Mouse (Mus musculus) embryonic facial prominence, embryonic 15.5 days (tissue): ENCODE results near the gene Flt3l. TPM values are rescaled to one million over a fixed set of nuclear protein-coding genes. Genes with fewer than 3 reads are reported as not detected.

Experiments
- ATAC-seq: fragments of 200-750 bp; cut with Nextera tagmentation; 2 replicates; pipeline ENCODE4 v1.8.0; 2017; ENCODE audit warnings: low read depth, moderate TSS enrichment; ENCODE audit not compliant: insufficient number of reproducible peaks, low FRiP score, low TSS enrichment
- H3K27ac ChIP-seq: fragments of 300-500 bp; sonication (generic); replicated peaks from 2 replicates; pipeline ENCODE4 v1.5.1; 2015; ENCODE audit warnings: mild to moderate bottlenecking, inconsistent platforms
- H3K27me3 ChIP-seq: fragments of 300-500 bp; sonication (generic); 2 replicates; pipeline ENCODE4 v1.6.1; 2015; ENCODE audit warnings: inconsistent platforms
- H3K36me3 ChIP-seq: fragments of 300-500 bp; sonication (generic); 2 replicates; pipeline ENCODE4 v1.6.1; 2015; ENCODE audit warnings: mild to moderate bottlenecking, inconsistent platforms
- H3K4me1 ChIP-seq: fragments of 300-500 bp; sonication (generic); 2 replicates; pipeline ENCODE4 v1.6.1; 2015; ENCODE audit warnings: inconsistent platforms
- H3K4me2 ChIP-seq: fragments of 300-500 bp; sonication (generic); replicated peaks from 2 replicates; pipeline ENCODE4 v1.6.1; 2015; ENCODE audit warnings: mild to moderate bottlenecking, inconsistent platforms
- H3K4me3 ChIP-seq: fragments of 300-500 bp; sonication (generic); replicated peaks from 2 replicates; pipeline ENCODE4 v1.5.1; 2015; ENCODE audit warnings: mild to moderate bottlenecking, inconsistent platforms
- H3K9ac ChIP-seq: fragments of 300-500 bp; sonication (generic); 2 replicates; pipeline ENCODE4 v1.6.1; 2015; ENCODE audit warnings: inconsistent platforms
- H3K9me3 ChIP-seq: fragments of 300-500 bp; sonication (generic); replicated peaks from 2 replicates; pipeline ENCODE4 v1.6.1; 2016; ENCODE audit warnings: inconsistent platforms
- WGBS: fragments of 180-500 bp; shearing (Covaris S2); methylation state at CpG from one replicate; pipeline ENCODE4 v1.1.7; 2015; 5-methylcytosine and 5-hydroxymethylcytosine counted together
- polyA plus RNA-seq: library from polyadenylated mRNA; unstranded; fragments of >200 nt; fragmentation: Nextera tagmentation; extraction: Ambion mirVana; gene quantifications from 2 replicates; pipeline ENCODE4 v1.2.1, GENCODE M21; 2015

The Flt3l gene
- polyA plus RNA-seq, 1 experiment from 2014 or later: 2.6 TPM

DNA sequence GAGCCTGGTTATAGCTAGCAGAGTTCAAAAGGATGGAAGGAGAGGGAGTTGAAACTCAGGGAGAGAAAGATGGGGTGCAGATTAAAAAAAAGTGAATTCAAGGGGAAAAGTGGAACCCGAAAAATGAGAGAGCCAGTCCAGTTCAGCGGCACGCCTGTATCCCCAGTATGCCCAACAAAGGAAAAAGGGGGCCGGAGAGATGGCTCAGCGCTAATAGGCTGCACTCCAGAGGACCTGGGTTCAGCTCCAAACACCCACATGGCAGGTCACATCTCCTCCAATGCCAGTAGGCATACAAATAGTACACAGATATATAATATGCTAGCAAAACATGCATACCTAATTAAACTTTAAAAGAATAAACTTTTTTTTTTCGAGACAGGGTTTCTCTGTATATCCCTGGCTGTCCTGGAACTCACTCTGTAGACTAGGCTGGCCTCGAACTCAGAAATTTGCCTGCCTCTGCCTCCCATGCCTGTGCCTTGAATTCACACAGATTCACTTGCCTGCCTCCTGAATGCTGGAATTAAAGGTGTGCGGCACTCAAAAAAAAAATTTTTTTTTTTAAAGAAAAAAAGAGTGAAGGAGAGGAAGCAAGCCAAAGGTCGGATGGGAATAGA lies 26.9 kb upstream of the Flt3l start:
- 73% methylated on average over 9 of the region's 9 CpGs for WGBS
- H3K4me2 ChIP-seq: 0 out of 2 replicates have a peak overlapping the region, but pooled peaks have one; percentile 81
- no peak for ATAC-seq

DNA sequence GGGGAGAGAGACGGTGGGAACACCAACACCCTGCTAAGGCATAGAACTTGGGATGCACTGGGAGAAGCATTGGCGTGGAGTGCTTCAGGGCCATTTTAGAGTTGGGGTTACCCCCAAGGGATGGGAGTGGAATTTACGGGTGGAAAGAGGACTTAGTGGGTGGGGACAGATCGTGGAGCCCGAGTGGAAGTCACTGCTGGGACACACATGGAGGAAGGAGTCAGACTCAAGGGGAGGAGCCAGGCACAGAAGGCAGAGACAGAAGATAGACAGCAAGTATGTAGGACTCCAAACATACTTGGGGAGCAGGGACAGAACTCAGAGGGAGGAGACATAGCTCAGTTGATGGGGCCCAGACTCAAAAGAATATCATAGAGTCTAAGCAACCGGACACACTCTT lies 26.3 kb upstream of the Flt3l start:
- Histone ChIP-seq H3K27ac (no peak overlapping the region), H3K9me3 (no peaks in the 10 kb centered on the region), H3K4me1 (peaks cover 21% of the 10 kb centered on the region), H3K27me3 (peaks cover 52% of the 10 kb centered on the region), H3K9ac (no peak overlapping the region), H3K4me3 (peak overlapping the region; percentile 47), H3K36me3 (peaks cover 27% of the 10 kb centered on the region), H3K4me2 (peak overlapping the region; percentile 81)
- whole genome bisulfite sequencing: 21% methylated on average over 6 of the region's 6 CpGs
- ATAC-seq: no peak

More for the DNA sequence above, 26.9 kb upstream of the Flt3l start:
- H3K4me1 ChIP-seq: peaks cover 21% of the 10 kb centered on the region
- H3K4me3 ChIP-seq: peak overlapping the region; percentile 47; the same call in 1 of the 2 replicates
- peaks cover 58% of the 10 kb centered on the region for H3K27me3 ChIP-seq
- H3K9ac ChIP-seq: no peak overlapping the region
- no peaks in the 10 kb centered on the region for H3K9me3 ChIP-seq
- H3K36me3 ChIP-seq: peaks cover 26% of the 10 kb centered on the region
- H3K27ac ChIP-seq: no peak overlapping the region

DNA sequence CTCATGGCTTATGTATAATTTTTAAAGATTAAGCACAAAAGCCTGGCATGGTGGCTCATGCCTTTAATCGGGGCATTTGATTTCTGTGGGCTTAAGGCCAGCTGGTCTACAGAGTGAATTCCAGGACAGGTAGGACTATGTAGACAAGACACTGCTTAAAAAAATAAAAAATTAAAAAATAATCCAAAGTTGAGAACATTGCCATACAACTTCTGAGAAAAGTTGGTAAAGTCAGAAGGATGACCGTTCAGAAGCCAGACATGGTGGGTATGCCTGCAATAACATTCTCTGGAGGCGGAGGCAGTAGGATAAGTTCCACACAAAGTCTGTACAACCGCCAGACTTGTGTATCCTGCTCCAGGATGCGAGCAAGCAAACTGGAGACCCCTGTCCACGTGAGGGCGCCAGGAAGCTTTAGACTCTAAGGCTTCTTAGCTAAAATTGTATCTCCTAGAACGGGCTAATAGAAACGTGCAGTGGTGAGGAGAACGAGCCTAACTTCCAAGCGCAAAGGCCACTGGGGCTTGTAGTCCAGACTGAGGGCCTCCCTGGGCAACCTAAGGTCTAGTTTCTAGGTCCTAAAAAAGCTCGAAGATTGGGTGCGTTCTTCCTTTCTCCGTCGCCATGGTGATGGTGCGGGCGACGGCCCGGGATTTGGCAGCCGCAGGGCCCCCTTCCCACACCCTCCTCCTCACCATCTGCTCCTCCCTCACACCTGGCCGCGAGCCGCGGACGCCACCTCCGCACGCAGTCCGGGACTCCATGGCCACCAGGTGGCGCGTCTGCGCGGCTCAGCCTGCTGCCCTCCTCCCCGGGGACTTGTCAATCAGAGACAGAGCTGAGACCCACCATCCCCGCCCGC lies 25.6 kb upstream of the Flt3l start:
- Histone ChIP-seq H3K9ac (no peak overlapping the region), H3K9me3 (no peaks in the 10 kb centered on the region), H3K27ac (peak overlapping the region; percentile 55), H3K4me3 (peak overlapping the region; percentile 47), H3K36me3 (peaks cover 27% of the 10 kb centered on the region), H3K4me2 (peak overlapping the region; percentile 81), H3K27me3 (peaks cover 45% of the 10 kb centered on the region), H3K4me1 (peaks cover 21% of the 10 kb centered on the region)
- ATAC-seq: peak; percentile 89
- 3% methylated on average over 35 of the region's 35 CpGs for WGBS

DNA sequence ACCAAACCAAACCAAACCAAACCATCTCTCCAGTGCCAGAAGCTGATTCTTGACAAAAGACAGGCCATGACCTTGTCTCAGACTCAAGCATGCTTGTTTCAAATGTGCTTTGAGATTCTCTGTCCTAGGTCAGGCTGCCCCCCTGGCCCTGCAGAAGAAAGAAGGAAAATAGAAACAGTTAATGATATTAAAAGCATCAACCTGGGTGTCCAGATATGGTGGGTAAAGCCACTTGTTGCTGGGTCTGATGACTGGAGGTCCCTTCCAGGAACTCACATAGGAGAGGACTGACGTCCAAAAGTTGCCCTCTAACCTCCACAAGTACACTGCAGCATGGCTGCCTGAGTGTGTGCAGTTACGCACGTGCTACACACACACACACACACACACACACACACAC lies 24.6 kb upstream of the Flt3l start:
- H3K4me3 ChIP-seq: no peak overlapping the region
- peaks cover 35% of the 10 kb centered on the region for H3K27me3 ChIP-seq
- ATAC-seq: no peak
- 91% methylated on average over 3 of the region's 3 CpGs for WGBS
- H3K4me2 ChIP-seq: no peak overlapping the region
- no peaks in the 10 kb centered on the region for H3K9me3 ChIP-seq
- H3K27ac ChIP-seq: no peak overlapping the region
- H3K9ac ChIP-seq: no peak overlapping the region
- H3K4me1 ChIP-seq: peaks cover 21% of the 10 kb centered on the region
- peaks cover 31% of the 10 kb centered on the region for H3K36me3 ChIP-seq

DNA sequence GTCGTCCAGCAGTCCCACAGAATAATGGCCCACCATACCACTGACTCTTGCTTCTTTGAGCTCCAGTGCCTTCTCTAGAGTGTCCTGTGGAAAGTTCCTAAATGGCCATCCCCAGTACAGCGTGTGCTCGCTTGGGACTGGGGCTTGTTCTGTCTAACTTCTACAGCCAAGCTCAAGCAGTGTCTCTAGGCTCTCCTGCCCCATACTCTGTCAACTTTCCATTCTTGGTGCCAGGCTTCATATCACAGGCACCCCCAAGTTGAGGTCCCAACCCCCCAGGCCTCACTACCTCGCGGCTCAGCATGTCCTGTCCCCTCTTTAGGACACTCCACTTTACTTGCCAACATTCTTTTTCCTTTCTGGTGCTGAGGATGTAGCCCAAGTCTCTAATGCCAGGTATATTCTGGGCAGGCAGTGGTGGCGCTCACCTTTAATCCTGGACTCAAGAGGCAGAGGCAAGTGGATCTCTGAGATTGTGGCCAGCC lies 24.1 kb upstream of the Flt3l start:
- no peaks in the 10 kb centered on the region for H3K9me3 ChIP-seq
- no peak for ATAC-seq
- WGBS: 91% methylated on average over 6 of the region's 6 CpGs
- no peak overlapping the region for H3K9ac ChIP-seq
- H3K36me3 ChIP-seq: peaks cover 31% of the 10 kb centered on the region
- H3K4me3 ChIP-seq: no peak overlapping the region
- H3K27me3 ChIP-seq: peaks cover 30% of the 10 kb centered on the region
- no peak overlapping the region for H3K27ac ChIP-seq
- H3K4me1 ChIP-seq: peaks cover 24% of the 10 kb centered on the region
- no peak overlapping the region for H3K4me2 ChIP-seq

DNA sequence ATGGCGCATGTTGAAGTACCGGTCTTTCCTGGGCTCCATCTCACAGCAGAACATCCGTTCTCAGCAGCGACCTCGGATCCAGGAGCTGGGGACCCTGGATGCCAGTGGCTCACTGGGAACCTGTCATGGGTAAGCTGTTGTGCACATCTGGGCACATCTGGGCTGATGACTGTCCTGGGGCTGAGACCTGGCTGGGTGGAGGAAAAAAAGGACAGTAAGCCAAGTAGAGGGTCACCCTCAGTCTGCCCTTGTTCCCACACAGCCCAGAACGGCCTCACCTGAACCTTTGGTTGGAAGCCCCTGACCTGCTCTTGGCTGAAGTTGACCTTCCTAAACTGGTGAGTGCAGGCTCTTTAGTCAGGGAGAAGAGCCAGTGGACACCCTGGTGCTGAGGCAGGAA lies 22.8 kb upstream of the Flt3l start:
- ATAC-seq: no peak
- Histone ChIP-seq H3K27ac (no peak overlapping the region), H3K36me3 (peaks cover 31% of the 10 kb centered on the region), H3K9ac (no peak overlapping the region), H3K27me3 (peaks cover 17% of the 10 kb centered on the region), H3K4me1 (peaks cover 28% of the 10 kb centered on the region), H3K4me2 (no peak overlapping the region), H3K9me3 (no peaks in the 10 kb centered on the region), H3K4me3 (no peak overlapping the region)
- WGBS: 93% methylated on average over 6 of the region's 6 CpGs

DNA sequence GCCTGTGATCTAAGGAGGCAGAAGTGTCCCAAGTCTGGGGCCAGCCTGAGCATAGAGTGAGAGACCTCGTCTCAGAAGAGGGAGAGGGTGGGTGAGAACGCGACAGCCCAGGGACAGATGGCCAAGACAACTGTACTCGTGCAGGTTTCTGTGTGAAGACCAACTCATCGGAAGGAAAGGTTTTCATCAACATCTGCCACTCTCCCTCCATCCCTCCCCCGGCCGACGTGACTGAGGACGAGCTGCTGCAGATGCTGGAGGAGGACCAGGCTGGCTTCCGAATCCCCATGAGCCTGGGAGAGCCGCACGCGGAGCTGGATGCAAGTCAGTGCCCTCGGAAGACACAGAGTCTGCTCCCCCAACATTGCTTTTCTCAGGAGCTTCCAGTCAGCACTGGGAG lies 21.2 kb upstream of the Flt3l start:
- peaks cover 19% of the 10 kb centered on the region for H3K4me1 ChIP-seq
- H3K4me3 ChIP-seq: no peak overlapping the region
- no peak overlapping the region for H3K4me2 ChIP-seq
- H3K27me3 ChIP-seq: peaks cover 1% of the 10 kb centered on the region; the same call in 1 of the 2 replicates
- no peak for ATAC-seq
- no peak overlapping the region for H3K9ac ChIP-seq
- H3K9me3 ChIP-seq: no peaks in the 10 kb centered on the region
- peaks cover 31% of the 10 kb centered on the region for H3K36me3 ChIP-seq
- no peak overlapping the region for H3K27ac ChIP-seq
- WGBS: 80% methylated on average over 14 of the region's 14 CpGs

DNA sequence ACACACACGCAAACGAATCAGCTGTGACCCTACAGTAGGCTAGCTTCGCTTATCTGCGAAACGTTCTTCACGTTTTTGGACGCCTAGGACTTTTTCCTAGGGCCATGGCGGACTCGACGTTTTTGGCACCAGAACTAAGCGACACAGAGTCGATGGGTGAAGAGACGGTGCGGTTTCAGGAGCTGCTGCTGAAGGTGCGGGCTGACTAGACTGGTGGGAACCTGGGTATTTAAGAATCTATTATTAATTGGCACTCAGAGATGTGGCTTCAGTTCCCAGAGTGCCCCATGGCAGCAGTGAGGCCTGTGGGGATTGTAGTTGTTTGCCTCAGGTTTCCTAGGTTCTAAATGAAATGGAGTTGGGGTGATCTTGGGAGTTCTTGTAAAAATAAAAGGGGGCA lies 20.0 kb upstream of the Flt3l start:
- WGBS: 95% methylated on average over 15 of the region's 15 CpGs
- Histone ChIP-seq H3K4me3 (no peak overlapping the region), H3K9me3 (no peaks in the 10 kb centered on the region), H3K27ac (no peak overlapping the region), H3K27me3 (no peaks in the 10 kb centered on the region), H3K9ac (no peak overlapping the region), H3K4me2 (no peak overlapping the region), H3K36me3 (peaks cover 31% of the 10 kb centered on the region), H3K4me1 (peaks cover 17% of the 10 kb centered on the region)
- ATAC-seq: no peak

DNA sequence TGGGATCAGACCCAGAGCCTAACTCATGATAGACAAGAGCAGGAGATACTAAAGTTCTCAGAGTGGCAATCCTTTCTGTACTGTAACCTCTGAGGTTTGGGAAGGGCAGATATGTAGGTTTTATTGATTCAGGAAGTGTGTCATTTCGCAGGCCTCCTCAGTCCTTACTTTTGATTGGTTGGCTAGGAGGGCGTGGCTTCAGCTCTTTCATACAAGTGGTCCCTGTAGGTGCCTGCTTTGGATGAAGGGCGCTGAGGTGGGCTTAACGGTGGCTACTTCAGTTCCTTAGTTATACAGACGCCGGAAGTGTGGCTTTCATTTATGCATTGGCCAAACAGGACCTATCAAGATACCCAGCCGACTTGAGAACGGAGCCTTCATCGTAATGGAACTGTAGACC lies 19.4 kb upstream of the Flt3l start:
- no peak for ATAC-seq
- Histone ChIP-seq H3K27me3 (no peaks in the 10 kb centered on the region), H3K36me3 (peaks cover 28% of the 10 kb centered on the region), H3K4me1 (peaks cover 24% of the 10 kb centered on the region), H3K27ac (peak overlapping the region; percentile 98), H3K9me3 (no peaks in the 10 kb centered on the region), H3K4me3 (no peak overlapping the region), H3K9ac (no peak overlapping the region), H3K4me2 (0 out of 2 replicates have a peak overlapping the region, but pooled peaks have one; percentile 70)
- WGBS: 79% methylated on average over 9 of the region's 9 CpGs

DNA sequence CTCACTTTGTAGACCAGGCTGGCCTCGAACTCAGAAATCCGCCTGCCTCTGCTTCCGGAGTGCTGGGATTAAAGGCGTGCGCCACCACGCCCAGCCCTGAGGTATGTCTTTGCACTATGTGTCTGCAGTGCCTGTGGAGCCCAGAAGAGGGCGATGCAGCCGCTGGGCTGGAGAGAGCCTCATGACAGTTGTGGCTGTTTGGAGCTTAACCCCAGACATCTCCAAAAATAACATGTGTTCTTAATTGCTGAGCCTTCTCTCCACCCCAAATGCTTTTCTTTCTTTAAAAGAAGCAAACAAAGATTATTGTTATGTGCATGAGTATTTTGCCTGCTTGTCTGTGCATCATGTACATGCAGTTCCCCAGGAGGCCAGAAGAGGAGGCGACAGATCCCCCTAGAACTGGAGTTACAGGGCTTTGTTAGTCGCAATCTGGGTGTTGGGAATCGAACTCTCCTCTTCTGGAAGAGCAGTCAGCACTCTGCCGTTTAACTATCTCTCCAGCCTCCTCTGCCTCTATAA lies 18.8 kb upstream of the Flt3l start:
- no peaks in the 10 kb centered on the region for H3K9me3 ChIP-seq
- H3K9ac ChIP-seq: no peak overlapping the region
- peaks cover 24% of the 10 kb centered on the region for H3K36me3 ChIP-seq
- peak overlapping the region; percentile 98 for H3K27ac ChIP-seq
- peak overlapping the region; percentile 75 for H3K4me3 ChIP-seq
- WGBS: 70% methylated on average over 12 of the region's 12 CpGs
- ATAC-seq: 0 out of 2 replicates have a peak, but pooled peaks have one; percentile 8
- H3K4me2 ChIP-seq: peak overlapping the region; percentile 70
- peaks cover 26% of the 10 kb centered on the region for H3K4me1 ChIP-seq
- H3K27me3 ChIP-seq: no peaks in the 10 kb centered on the region
